Mouse (Mus musculus) embryonic facial prominence, embryonic 10.5 days (tissue): ENCODE data around the gene Lipf. TPM values are rescaled to one million over a fixed set of nuclear protein-coding genes. Genes with fewer than 3 reads are reported as not detected.

Experiments
- DNase-seq: peaks from one replicate; pipeline ENCODE4 v3.0.0-alpha.2; 2017; ENCODE audit warnings: low spot score
- H3K27ac ChIP-seq: fragments of 300-500 bp; sonication (generic); replicated peaks from 2 replicates; pipeline ENCODE4 v1.5.1; 2016; ENCODE audit warnings: mild to moderate bottlenecking
- H3K27me3 ChIP-seq: fragments of 300-500 bp; sonication (generic); replicated peaks from 2 replicates; pipeline ENCODE4 v1.6.1; 2016; ENCODE audit warnings: low read depth, mild to moderate bottlenecking; ENCODE audit not compliant: poor library complexity, severe bottlenecking
- H3K36me3 ChIP-seq: fragments of 300-500 bp; sonication (generic); replicated peaks from 2 replicates; pipeline ENCODE4 v1.6.1; 2016; ENCODE audit warnings: mild to moderate bottlenecking, moderate library complexity
- H3K4me1 ChIP-seq: fragments of 300-500 bp; sonication (generic); 2 replicates; pipeline ENCODE4 v1.6.1; 2016
- H3K4me3 ChIP-seq: fragments of 300-500 bp; sonication (generic); 2 replicates; pipeline ENCODE4 v1.5.1; 2016; ENCODE audit warnings: mild to moderate bottlenecking, moderate library complexity
- H3K9me3 ChIP-seq: fragments of 300-500 bp; sonication (generic); 2 replicates; pipeline ENCODE4 v1.6.1; 2016; ENCODE audit warnings: mild to moderate bottlenecking
- WGBS: fragments of 180-500 bp; shearing (Covaris S2); methylation state at CpG from one replicate; pipeline ENCODE4 v1.1.7; 2016; 5-methylcytosine and 5-hydroxymethylcytosine counted together
- polyA plus RNA-seq: library from polyadenylated mRNA; unstranded; fragments of >200 nt; fragmentation: Nextera tagmentation; extraction: Ambion mirVana; gene quantifications from 2 replicates; pipeline ENCODE4 v1.2.1, GENCODE M21; 2016

Lipf gene
- polyA plus RNA-seq = not detected in 2 replicates

DNA sequence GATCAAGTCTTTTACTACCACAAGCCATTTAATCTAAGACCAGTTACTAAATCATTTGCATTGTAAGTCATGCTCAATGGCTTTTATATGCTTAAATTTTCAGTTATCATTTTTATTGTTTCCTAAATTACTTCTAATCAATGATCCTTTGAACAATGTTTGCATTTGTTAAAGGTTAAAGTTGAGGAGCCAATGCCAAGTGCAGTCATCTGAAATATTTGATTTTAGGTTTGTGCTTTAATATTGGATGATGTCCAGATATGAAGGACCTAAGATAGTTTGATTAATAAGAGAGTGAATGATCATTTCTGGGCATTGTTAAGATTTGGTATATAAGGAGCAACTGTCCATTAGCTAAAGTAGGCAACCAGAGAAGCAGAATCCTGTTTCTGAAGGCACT lies at the start of gene Lipf:
TSS of gene Lipf (plus strand) at position 301 of the 400 bp plus-strand sequence.
- H3K27me3 ChIP-seq = no peaks in the 10 kb centered on the region
- H3K4me1 ChIP-seq = no peaks in the 10 kb centered on the region
- no peaks in the 10 kb centered on the region for H3K9me3 ChIP-seq
- no peak for DNase-seq
- no peak within 1 kb of the TSS for H3K27ac ChIP-seq
- H3K4me3 ChIP-seq = no peak within 1 kb of the TSS
- no peaks in the 10 kb centered on the region for H3K36me3 ChIP-seq

- Histone ChIP-seq H3K4me3 (no peak overlapping the region), H3K27ac (no peak overlapping the region)
- DNase-seq = no peak
These were observed 36.9 kb upstream of the Lipf start for GRCm38 (mm10) chr19:33924099-33924498.

GRCm38 (mm10) chr19:33979007-33979406 lies 18.0 kb downstream of the Lipf start:
- Histone ChIP-seq H3K4me3 (no peak overlapping the region), H3K9me3 (no peaks in the 10 kb centered on the region), H3K27me3 (no peaks in the 10 kb centered on the region), H3K36me3 (no peaks in the 10 kb centered on the region), H3K4me1 (no peaks in the 10 kb centered on the region), H3K27ac (no peak overlapping the region)
- DNase-seq = no peak
- 52% methylated on average over 3 of the region's 3 CpGs for WGBS

More at GRCm38 (mm10) chr19:33924099-33924498, 36.9 kb upstream of the Lipf start:
- Histone ChIP-seq H3K36me3 (no peaks in the 10 kb centered on the region), H3K9me3 (no peaks in the 10 kb centered on the region), H3K27me3 (no peaks in the 10 kb centered on the region), H3K4me1 (no peaks in the 10 kb centered on the region)

DNA sequence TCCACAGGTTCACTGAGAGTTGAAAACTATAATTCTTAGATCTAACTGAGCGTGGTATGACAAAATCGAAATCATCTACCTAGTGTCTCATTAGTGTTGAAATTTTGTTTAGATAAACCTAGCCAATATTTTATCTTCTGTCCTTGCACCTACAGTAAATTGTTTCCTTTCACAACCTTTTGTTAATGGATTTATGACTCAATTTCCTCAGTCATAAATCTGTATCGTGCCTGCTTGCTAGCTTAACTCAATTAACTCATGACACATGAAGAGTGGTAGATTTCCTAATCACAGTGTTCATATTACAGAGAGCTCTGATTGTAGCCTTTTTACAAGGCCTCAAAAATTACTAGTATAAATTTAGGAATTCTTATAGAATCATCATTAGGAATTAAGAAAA lies 22.1 kb downstream of the Lipf start:
- 89% methylated on average over 3 of the region's 3 CpGs for WGBS
- no peaks in the 10 kb centered on the region for H3K9me3 ChIP-seq

DNA sequence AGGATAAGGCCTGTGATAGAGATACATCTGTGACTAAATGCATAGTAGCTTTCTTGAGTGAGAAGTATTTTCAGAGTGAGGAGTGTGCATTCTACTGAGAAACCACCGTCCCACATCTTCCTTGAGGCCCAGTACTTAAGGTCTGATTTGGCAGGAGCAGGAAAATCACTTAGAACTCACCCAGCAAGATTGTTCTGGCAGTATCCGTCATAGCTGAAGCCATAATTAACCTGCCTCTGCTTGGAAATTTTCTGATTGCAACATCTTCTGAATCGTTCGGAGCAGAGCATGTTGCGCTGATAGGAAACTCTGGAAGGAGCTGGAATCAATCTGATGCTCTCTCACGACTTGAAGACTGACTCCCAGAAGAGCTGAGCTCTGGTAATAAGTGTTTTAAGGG lies 47.0 kb downstream of the Lipf start, which contains the start of gene Lipk:
TSS of gene Lipk (plus strand) at position 289 of the 400 bp plus-strand sequence.
- Histone ChIP-seq H3K4me3 (no peak within 1 kb of the TSS), H3K36me3 (no peaks in the 10 kb centered on the region), H3K4me1 (no peaks in the 10 kb centered on the region), H3K27me3 (no peaks in the 10 kb centered on the region), H3K27ac (no peak within 1 kb of the TSS), H3K9me3 (no peaks in the 10 kb centered on the region)
- no peak for DNase-seq
- WGBS = 87% methylated on average over 6 of the region's 6 CpGs

More for the DNA sequence above, 22.1 kb downstream of the Lipf start:
- no peak overlapping the region for H3K4me3 ChIP-seq
- H3K36me3 ChIP-seq = no peaks in the 10 kb centered on the region
- H3K27me3 ChIP-seq = no peaks in the 10 kb centered on the region
- no peak overlapping the region for H3K27ac ChIP-seq
- no peak for DNase-seq
- no peaks in the 10 kb centered on the region for H3K4me1 ChIP-seq

GRCm38 (mm10) chr19:34021440-34022172 lies 60.6 kb downstream of the Lipf start:
- H3K4me3 ChIP-seq = no peak overlapping the region
- no peaks in the 10 kb centered on the region for H3K36me3 ChIP-seq
- no peaks in the 10 kb centered on the region for H3K27me3 ChIP-seq
- H3K9me3 ChIP-seq = no peaks in the 10 kb centered on the region
- no peak for DNase-seq
- H3K27ac ChIP-seq = no peak overlapping the region
- WGBS = 85% methylated on average over 11 of the region's 11 CpGs
- no peaks in the 10 kb centered on the region for H3K4me1 ChIP-seq

- DNase-seq = no peak
These were observed 61.8 kb downstream of the Lipf start for GRCm38 (mm10) chr19:34022759-34023158.

More at GRCm38 (mm10) chr19:34022759-34023158, 61.8 kb downstream of the Lipf start:
- Histone ChIP-seq H3K36me3 (no peaks in the 10 kb centered on the region), H3K4me3 (no peak overlapping the region), H3K9me3 (no peaks in the 10 kb centered on the region), H3K4me1 (no peaks in the 10 kb centered on the region), H3K27me3 (no peaks in the 10 kb centered on the region), H3K27ac (no peak overlapping the region)
- 50% methylated on average over 3 of the region's 3 CpGs for WGBS

Other genes with a start within 250 kb of the Lipf start
- 0.11 and 0.22 TPM in 2 replicates for gene Lipo2, start 209.8 kb upstream of the Lipf start, polyA plus RNA-seq
- 6.0 and 6.1 TPM in 2 replicates for gene Lipo3, start 199.2 kb upstream of the Lipf start, polyA plus RNA-seq
- gene Lipo1, start 173.7 kb upstream of the Lipf start, polyA plus RNA-seq = not detected in 2 replicates
- gene Lipk, start 47.1 kb downstream of the Lipf start, polyA plus RNA-seq = not detected in 2 replicates
- not detected in 2 replicates for gene Lipn, start 106.2 kb downstream of the Lipf start, polyA plus RNA-seq
- gene Lipm, start 139.7 kb downstream of the Lipf start, polyA plus RNA-seq = not detected in 2 replicates
- 0.34 TPM in 1 of 2 replicates, not detected in the other for gene Ankrd22, start 204.9 kb downstream of the Lipf start, polyA plus RNA-seq
- 7.7 and 7.9 TPM in 2 replicates for gene Stambpl1, start 231.0 kb downstream of the Lipf start, polyA plus RNA-seq